Comparison of ENCODE assay signal across 8 mouse cellular contexts in the genomic region with DNA sequence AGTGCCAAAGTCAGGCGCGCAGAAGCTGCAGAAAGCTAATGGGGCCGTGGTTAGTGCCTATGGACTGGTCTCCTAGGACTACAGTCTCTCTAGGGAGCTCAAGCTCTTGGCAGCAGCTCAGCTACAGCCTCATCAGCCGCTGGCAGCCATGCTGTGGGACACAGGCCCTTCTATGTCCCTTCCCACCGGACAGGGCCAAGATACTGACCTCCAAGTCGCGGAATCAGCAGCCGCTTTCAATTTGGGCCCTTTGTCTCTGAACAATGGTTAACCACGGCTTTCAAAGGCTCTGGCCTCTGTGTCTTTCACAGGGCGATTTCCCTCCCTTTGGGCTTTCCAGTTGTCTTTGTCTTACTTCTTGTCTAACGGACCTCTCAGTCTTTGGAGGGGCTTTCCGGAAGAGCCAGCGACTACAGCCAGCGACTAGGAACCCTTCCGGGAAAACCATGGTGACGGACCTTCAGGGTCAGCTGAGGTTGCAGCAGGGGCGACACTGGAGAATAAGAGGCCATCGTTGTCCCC. TPM values are rescaled to one million over a fixed set of nuclear protein-coding genes. Genes with fewer than 3 reads are reported as not detected.
DNase-seq lines count a peak whose midpoint lies in the region; ATAC-seq lines count a peak whose summit lies in the region.

No protein-coding gene starts in this region.

- no peak overlapping the region for H3K4me2 ChIP-seq in limb, embryonic 11.5 days (ENCODE audit: low read depth, severe bottlenecking)

- H3K9ac ChIP-seq in limb, embryonic 11.5 days (ENCODE audit: low read length), result peak overlapping the region; percentile 40; the same call in 1 of the 2 replicates

- DNase-seq in cerebellum, adult 11 months, result no peak
- peak; percentile 24 to 42 for DNase-seq in adrenal gland, postnatal 36 days
- peak; percentile 15 to 37 for DNase-seq in frontal cortex, postnatal 14 days (ENCODE audit: low spot score in 2 of 2)
- peak; percentile 89 for DNase-seq in hindbrain, embryonic 10.5 days (ENCODE audit: low spot score)
- DNase-seq in limb, embryonic 11.5 days (ENCODE audit: low spot score), result peak; percentile 29
- DNase-seq in ovary, postnatal 14 days (ENCODE audit: low spot score), result peak; percentile 8
- DNase-seq in thymus, postnatal 14 days, result no peak

- peak overlapping the region; percentile 90 for H3K27ac ChIP-seq in hindbrain, embryonic 10.5 days
- H3K27ac ChIP-seq in limb, embryonic 11.5 days (replicated peaks; ENCODE audit: low read depth, low read length), result no peak overlapping the region

- peaks cover 4% of the 10 kb centered on the region for H3K9me3 ChIP-seq in hindbrain, embryonic 10.5 days
- H3K9me3 ChIP-seq in limb, embryonic 11.5 days (ENCODE audit: control insufficient read depth, low read length), result no peaks in the 10 kb centered on the region

- ATAC-seq in cerebellum, adult (ENCODE audit: insufficient number of reproducible peaks, low FRiP score, low TSS enrichment), result peak; percentile 66; the same call in 1 of the 2 replicates
- ATAC-seq in limb, embryonic 11.5 days (ENCODE audit: insufficient number of reproducible peaks, low FRiP score, low TSS enrichment, low read depth), result no peak

- H3K4me3 ChIP-seq in hindbrain, embryonic 10.5 days, result peak overlapping the region; percentile 35
- no peak overlapping the region for H3K4me3 ChIP-seq in limb, embryonic 11.5 days (ENCODE audit: low read depth, low read length)

- WGBS in hindbrain, embryonic 10.5 days, result 16% methylated on average over 18 of the region's 18 CpGs
- 58% methylated on average over 18 of the region's 18 CpGs for WGBS in limb, embryonic 11.5 days

- no peaks in the 10 kb centered on the region for H3K27me3 ChIP-seq in hindbrain, embryonic 10.5 days (ENCODE audit: insufficient read depth, poor library complexity, severe bottlenecking)
- H3K27me3 ChIP-seq in limb, embryonic 11.5 days (ENCODE audit: control insufficient read depth, insufficient read depth, low read length), result no peaks in the 10 kb centered on the region

- peaks cover 48% of the 10 kb centered on the region for H3K4me1 ChIP-seq in hindbrain, embryonic 10.5 days (replicated peaks)
- H3K4me1 ChIP-seq in limb, embryonic 11.5 days (ENCODE audit: control insufficient read depth, insufficient read depth, low read length), result 0 out of 2 replicates have a peak, but pooled peaks cover 3% of the 10 kb centered on the region

- H3K36me3 ChIP-seq in hindbrain, embryonic 10.5 days, result no peaks in the 10 kb centered on the region
- H3K36me3 ChIP-seq in limb, embryonic 11.5 days (ENCODE audit: control insufficient read depth, insufficient read depth, low read length), result no peaks in the 10 kb centered on the region

RNA-seq across cellular contexts. Expression of gene Trio, which starts 25.5 kb away (rescaled TPM):
- total RNA-seq in adrenal gland, postnatal 36 days (2021), result 10 to 100 TPM; 63.2 to 68.9 TPM
- 25.3 and 25.5 TPM in 2 replicates for polyA plus RNA-seq in hindbrain, embryonic 10.5 days (2016; fragmentation: Nextera tagmentation; extraction: Ambion mirVana)
- polyA plus RNA-seq in limb, embryonic 11.5 days (2014; fragmentation: Nextera tagmentation; extraction: Ambion mirVana), result 63.1 and 64.8 TPM in 2 replicates

Comparison
In these comparisons a context has a peak if more than half of its experiments do, and no peak if none do; other contexts are left out.
1. DNase-seq: peak in adrenal gland, postnatal 36 days (2 of 2), frontal cortex, postnatal 14 days (2 of 2), hindbrain, embryonic 10.5 days (single experiment), limb, embryonic 11.5 days (single experiment) and ovary, postnatal 14 days (single experiment); none in cerebellum, adult 11 months (single experiment) and thymus, postnatal 14 days (single experiment).